Mouse (Mus musculus) cortical plate, adult 2 months (tissue): ENCODE results near the gene C1qa.

Experiments used
- CTCF ChIP-seq: fragments of 200-500 bp; IDR thresholded peaks from 2 replicates; pipeline ENCODE4 v1.5.1; 2011; ENCODE audit warnings: mild to moderate bottlenecking, control low read depth, low read length; ENCODE audit not compliant: insufficient read depth; ENCODE audit errors: extremely low read depth
- POLR2A ChIP-seq: fragments of 200-500 bp; IDR thresholded peaks from 2 replicates; pipeline ENCODE4 v1.6.1; 2011; ENCODE audit warnings: mild to moderate bottlenecking, low read length, control low read depth; ENCODE audit not compliant: insufficient read depth; ENCODE audit errors: extremely low read depth

- TF ChIP-seq POLR2A, result no peak
- TF ChIP-seq CTCF, result no peak
Measured at GRCm38 (mm10) chr4:136861806-136862205, 36.8 kb downstream of the C1qa start.
